Mouse (Mus musculus) thymus, postnatal 4 days (tissue): Measurements from ENCODE around the gene Fmo5.

ENCODE experiments used
- DNase-seq: peaks from one replicate; pipeline ENCODE4 v3.0.0; 2021

Gene Fmo5

DNA sequence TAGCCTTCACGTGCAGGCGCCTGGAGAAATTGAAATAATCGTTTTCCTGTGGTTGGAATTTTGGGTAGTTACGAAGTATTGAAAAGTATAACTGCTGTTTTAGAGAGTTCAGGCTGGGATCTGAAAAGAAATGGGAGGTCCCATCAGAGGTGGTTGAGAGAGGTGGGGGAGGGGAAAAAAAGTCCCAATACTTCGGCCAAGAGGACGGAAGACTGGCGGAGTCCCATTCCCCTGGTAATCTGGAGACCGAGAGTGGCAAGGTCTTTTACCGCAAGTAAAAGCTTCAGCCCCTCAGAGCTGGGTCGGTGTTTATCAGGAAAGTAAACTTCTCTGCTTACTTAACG is 53.5 kb downstream of the Fmo5 start:
- no peak for DNase-seq

DNA sequence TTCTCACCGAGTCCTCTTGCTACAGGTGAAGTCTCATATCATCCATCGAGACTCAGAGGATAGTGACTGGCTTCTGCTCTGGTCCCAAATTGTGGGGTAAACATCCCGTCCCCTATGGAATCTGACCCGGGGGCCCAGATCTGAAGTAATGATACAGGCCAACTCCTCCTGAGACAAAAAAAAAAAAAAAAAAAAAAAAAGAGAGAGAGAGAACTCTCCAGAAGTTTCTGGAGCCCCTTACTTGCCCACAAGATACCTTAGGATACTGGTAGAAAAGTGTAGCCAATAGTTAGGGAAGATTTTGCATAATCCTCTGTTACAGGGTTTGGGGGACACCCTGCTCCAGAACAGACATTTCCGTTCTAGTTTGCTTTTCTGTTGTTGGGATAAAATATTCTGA is 54.0 kb downstream of the Fmo5 start:
- DNase-seq, result no peak

DNA sequence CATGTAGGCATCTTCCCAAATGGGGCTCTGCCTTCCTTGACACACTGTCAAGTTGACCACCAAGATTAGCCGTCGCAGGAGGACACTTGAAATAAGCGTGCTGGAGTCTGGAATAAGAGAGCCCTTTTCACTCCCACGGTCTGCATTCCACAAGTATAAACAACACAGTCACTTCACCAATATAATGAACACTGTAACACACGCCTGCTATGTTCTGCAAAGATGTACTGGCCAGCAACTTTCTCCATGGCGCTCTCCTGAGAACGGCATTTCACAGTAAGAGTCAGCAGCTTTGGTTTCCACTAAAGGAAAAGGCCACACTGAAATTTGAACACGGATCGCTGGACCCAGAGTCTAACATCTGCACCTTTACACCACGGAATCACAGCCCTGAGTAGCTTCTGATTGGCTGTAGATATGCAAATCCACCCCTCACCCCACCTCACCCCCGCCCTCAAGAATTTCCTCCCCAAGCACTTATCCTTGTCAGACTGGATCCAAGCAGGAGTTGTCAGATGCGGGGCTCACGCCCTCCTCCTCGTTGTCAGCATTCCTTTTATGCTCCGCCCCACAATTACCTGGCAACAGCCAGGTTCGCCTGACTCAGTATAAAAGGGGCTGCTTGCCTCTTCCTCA is 55.1 kb downstream of the Fmo5 start:
- DNase-seq, result no peak

DNA sequence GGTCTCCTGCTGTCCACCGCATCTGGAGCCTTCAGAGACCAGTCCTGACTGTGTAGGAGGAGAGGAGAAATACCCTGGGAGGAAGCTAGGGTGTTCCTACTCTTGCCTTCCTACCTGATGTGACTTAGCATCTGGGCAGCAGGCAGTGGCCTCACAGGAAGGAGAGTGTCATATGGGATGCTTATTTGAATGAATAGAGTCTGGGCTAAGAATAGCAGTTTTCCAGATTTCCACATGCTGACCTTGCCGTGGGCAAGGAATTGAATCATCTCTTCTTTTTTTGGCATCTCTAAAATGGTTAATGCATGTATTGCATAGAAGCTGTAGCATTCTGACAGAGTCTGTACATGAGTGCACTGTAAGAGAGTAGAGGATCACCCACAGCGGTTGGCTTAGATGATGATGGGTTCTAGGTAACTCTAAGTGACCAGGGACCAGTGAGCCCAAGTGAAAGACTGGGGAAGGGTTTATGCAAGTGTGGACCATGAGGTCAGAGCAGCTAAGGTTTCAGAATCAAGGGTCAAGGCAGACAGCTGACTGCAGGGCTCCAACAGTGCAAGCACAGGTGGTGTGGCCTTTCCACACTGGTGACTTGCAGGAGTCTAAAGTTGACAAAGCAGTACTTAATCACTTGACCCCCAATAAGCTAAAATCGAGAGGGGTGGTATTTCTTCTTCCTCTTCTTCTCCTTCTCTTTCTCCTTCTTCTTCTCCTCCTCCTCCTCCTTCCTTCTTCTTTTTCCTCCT is 57.9 kb downstream of the Fmo5 start:
- no peak for DNase-seq

DNA sequence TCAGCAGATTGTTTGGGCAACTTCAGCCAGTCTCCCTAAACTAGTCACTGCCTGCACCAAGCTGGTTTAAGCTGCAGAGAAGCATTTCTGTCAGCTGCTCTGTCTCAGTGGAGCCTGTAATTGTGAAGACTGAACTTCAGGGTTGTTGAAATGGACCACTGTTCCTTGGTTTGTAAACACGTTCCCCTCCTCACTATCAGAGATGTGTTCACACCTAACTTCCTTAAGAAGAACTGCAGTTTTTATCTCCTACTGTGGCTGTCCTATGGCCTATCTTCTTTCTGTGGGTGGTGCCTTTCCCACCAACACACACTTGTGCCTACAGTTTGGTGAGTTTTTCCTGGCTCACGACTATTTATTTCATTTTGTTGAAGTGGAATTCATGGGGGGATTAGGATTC is 60.7 kb downstream of the Fmo5 start:
- no peak for DNase-seq

DNA sequence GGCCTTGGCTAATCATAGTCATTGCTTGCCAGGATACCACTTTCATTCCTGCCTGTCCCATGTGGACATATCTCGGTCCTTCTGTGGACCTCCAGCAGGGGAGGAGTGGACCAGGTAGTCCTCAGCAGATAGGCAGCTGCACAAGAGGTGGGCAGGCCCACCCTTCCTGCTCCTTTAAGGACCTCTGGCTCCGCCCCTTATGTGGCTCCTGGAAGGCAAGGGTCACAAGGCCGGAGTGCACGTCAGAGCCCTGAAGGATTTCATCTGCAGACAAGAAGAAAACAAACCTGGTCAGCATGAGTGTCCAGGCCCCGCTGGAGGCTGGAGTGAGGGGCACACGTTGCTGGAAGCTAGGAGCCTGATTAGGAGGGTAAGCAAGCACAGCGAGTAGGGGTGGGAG is 62.0 kb downstream of the Fmo5 start:
- DNase-seq, result no peak

DNA sequence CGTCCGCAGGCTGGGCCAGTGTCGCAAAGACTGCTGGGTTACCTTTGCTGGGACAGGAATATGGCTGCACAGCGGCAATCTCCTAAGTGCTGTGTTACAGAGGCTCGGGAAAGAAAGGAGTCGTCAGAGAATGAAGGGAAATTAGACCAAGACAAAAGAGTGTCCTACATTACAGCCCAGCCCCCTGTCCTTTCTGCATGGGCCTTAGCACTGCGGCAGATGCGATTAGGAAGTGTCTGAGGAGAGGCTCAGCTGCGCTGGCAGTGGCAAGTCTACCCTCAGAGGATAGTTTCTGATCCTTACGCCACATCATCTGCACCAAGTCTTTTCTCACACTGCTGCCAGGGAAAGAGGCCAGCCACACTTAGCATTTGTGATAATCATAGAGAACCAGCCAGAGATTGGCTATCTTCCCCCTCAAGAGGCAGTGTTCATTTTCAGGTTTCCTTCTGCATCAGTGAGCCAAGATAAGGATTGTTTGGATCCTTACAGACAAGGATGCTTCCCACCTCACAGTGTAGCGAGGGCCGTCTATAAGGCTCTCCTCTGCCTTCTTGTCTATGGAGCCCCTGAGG is 62.9 kb downstream of the Fmo5 start:
- DNase-seq, result no peak

DNA sequence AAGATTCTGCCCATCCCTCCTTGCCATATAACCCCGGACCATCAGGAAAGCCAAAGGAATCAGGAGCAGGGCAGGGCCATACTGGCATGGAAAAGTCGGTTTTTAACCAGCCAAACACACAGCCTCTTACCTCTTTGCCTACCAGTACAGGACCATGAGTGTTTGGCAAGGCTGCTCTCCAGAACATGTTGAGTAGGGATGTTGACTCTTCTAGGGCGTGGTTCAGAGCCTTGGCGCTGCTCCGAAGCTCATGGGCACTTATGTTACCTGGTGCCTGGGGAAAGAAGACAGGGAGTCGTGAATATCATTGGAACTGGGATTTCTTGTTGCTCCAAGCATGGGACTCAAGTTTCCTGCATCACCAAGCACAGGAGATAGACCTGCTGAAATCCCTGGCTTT is 65.2 kb downstream of the Fmo5 start:
- DNase-seq, result no peak

DNA sequence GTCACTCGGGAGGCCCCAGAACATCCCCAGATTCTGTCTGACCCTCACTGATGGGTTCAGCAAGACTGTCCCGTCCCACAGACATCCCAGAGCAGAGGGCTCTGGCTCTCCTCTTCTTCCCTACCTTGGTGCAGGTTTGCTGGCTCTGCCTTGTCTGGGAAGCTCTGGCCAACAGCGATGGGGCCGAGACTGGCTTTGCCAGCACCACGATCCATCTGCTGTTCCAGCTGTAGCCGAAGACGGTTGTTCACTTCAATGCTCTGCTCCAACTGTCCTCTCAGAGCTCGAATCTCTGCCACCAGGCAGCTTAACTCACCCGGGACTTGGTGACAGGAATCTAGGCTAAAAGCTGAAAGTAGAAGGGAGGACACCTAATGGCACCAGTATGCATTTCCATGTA is 68.3 kb downstream of the Fmo5 start:
- no peak for DNase-seq

DNA sequence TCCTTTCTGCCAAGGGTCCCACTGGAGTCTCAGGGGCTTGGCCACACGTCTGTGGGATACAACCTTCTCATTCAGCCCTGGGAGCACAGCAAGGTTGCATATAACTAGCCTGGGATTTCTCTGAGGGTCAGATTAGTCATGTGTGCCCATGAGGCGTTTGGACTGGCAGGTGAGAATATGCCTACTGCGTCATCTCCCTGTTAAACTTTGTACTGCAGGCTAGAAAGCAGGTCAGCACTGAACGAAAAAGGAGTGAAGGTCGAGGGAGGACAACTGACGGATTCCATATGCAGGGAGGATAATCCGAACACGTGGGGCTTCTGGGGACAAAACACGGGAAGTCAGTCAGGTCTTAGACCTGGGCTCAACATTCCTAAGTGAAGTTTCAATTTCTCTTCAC is 68.7 kb downstream of the Fmo5 start:
- DNase-seq, result no peak

DNA sequence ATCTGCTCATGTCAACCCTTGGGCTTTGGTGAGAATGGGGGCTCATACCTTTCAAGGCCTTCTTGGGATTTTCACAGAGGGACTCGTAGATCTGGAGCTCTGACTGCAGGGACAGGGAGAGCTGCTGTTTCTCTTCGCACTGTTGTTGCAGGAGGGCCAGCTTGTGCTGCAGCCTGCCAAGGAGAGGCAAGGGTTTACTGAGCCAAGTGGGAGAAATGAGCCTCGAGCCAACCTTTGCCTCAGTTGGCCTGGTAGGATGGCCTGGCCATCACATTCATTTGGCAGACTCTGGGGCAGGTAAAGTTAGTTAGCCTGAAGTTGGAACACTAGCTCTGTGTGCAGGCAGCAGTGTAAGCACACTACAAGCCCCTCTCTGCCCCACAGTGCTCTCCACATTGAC is 70.5 kb downstream of the Fmo5 start:
- no peak for DNase-seq

DNA sequence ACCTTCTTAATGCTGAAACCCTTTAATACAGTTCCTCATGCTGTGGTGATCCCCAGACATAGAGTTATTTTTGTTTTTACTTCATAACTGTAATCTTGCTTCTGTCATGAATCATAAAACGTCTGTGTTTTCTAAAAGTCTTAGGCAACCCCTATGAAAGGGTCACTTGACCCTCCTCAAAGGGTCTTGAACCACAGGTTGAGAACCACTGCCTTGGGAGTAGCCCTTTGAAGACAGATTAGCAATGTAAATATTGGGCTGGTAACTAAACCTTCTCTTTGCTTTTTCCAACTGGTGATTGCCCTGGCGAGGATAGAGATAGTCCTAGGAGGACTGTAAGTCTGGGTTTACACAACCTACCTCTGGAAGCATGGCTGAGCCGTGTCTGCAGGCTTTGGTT is 72.6 kb downstream of the Fmo5 start:
- DNase-seq, result no peak

DNA sequence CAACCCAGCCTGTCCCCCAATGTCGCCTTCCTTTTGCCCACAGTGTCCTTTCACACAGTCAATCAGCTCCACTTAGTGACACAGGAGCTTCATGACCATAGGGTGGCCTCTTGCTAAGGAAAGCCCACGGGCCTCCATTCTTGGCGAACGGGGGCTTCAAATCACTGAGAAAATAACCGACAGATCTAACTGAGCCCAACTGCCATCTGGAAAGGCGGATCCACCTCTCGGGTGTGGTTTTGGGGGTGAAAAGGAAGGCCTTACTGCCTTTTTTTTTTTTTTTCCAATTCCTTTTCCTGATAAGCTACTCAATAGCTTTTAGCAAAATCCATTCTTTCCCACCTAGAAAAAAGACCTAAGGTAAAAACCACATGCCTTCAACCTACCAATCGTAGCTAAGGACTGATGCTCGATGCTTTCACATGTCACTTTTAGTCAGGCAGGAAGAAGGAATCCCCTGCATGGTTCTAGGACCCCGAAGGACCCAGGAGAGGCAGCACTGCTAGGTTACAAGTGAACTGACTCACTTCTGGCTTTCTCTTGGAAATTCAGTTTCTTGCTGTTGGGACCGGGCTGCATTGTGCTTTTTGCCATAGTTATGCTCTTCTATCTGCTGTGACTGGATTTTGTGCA is 74.0 kb downstream of the Fmo5 start:
- DNase-seq, result no peak
